Mouse (Mus musculus): Measurements from ENCODE around the gene Pfn1.

DNA sequence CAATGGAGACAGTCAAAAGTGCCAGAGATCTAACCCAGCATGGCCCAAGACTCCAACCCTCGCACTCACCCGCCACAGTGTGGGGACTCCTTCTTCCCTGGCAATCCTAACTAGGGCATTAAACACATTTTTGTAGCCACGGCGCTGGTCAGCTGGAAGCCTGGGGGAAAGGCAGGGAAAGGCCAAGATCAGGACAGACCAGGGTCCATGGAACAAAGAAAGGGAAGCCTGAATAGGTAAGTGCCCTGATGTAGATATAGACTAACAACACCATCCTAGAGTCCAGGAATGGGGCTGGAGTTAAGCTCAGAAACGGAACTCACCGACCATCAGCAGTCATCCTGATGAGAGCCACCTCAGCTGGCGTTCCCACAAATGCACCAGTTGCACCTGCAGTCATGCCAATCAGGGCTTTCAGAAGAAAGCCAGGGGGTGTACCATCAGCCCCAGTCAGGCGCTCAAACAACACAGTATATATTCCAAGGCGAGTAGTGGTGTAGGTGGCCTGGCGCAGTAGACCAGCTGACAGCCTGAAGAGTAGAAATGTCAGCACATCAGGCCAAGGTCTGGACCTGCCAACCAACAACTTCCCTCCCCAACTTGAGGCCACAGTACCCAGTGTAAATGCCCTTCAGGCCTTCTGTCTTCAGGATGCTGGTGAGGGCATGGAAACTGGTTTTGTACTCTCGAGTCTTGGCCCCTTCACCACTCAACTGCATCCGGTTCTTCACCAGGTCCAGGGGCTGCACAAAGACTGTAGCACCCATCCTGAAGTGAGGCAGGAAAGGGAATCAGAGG lies 8.8 kb downstream of the Pfn1 start:
- no peak for TF ChIP-seq POLR2A (IDR thresholded peaks at IDR 0.05; ENCODE audit: borderline replicate concordance, control insufficient read depth, low read depth, low read length)
- TF ChIP-seq CTCF (IDR thresholded peaks at IDR 0.05; ENCODE audit: control insufficient read depth, insufficient read depth, low read length), result no peak; the same call in 1 of the 2 replicates
